ENCODE assay signal across 8 mouse cellular contexts in genomic region chr4:10874718-10875121, GRCm38 (mm10). TPM values are rescaled to one million over a fixed set of nuclear protein-coding genes. Genes with fewer than 3 reads are reported as not detected.
DNase-seq lines count a peak whose midpoint lies in the region; ATAC-seq and TF ChIP-seq lines count a peak whose summit lies in the region.

No protein-coding gene starts in this region.

- peaks cover 12% of the 10 kb centered on the region for H3K4me1 ChIP-seq in embryonic facial prominence, embryonic 10.5 days
- H3K4me1 ChIP-seq in kidney, postnatal 0 days (replicated peaks; ENCODE audit: insufficient read depth, low read length): no peaks in the 10 kb centered on the region; the same call in 1 of the 2 replicates
- peaks cover 7% of the 10 kb centered on the region for H3K4me1 ChIP-seq in liver, postnatal 0 days (ENCODE audit: insufficient read depth)
- H3K4me1 ChIP-seq in neural tube, embryonic 13.5 days (replicated peaks): peaks cover 23% of the 10 kb centered on the region

- TF ChIP-seq CTCF in kidney, postnatal 0 days (IDR thresholded peaks at IDR 0.05; ENCODE audit: low read depth): no peak
- TF ChIP-seq CTCF in liver, postnatal 0 days (IDR thresholded peaks at IDR 0.05; ENCODE audit: low read depth): no peak

- peak overlapping the region; percentile 96 for H3K27ac ChIP-seq in embryonic facial prominence, embryonic 10.5 days (replicated peaks)
- peak overlapping the region; percentile 99 for H3K27ac ChIP-seq in kidney, postnatal 0 days
- H3K27ac ChIP-seq in liver, postnatal 0 days (ENCODE audit: low read depth): peak overlapping the region; percentile 99
- H3K27ac ChIP-seq in neural tube, embryonic 13.5 days (replicated peaks): peak overlapping the region; percentile 99

- ATAC-seq in kidney, postnatal 0 days (replicated peaks; ENCODE audit: low FRiP score, low read depth): peak; percentile 85
- ATAC-seq in liver, postnatal 0 days: peak; percentile 72
- peak; percentile 80 for ATAC-seq in neural tube, embryonic 13.5 days (ENCODE audit: low read depth)

- peak overlapping the region; percentile 69 for H3K4me2 ChIP-seq in kidney, postnatal 0 days (ENCODE audit: low read length)
- peak overlapping the region; percentile 82 for H3K4me2 ChIP-seq in liver, postnatal 0 days (ENCODE audit: low read depth, low read length)
- peak overlapping the region; percentile 63 for H3K4me2 ChIP-seq in neural tube, embryonic 13.5 days

- peak overlapping the region; percentile 91 for H3K9ac ChIP-seq in kidney, postnatal 0 days (ENCODE audit: low read depth, low read length)
- peak overlapping the region; percentile 94 for H3K9ac ChIP-seq in liver, postnatal 0 days (replicated peaks)
- peak overlapping the region; percentile 94 for H3K9ac ChIP-seq in neural tube, embryonic 13.5 days

- peaks cover 6% of the 10 kb centered on the region for H3K36me3 ChIP-seq in embryonic facial prominence, embryonic 10.5 days (replicated peaks)
- H3K36me3 ChIP-seq in kidney, postnatal 0 days (ENCODE audit: insufficient read depth, low read length): 0 out of 2 replicates have a peak, but pooled peaks cover 3% of the 10 kb centered on the region
- no peaks in the 10 kb centered on the region for H3K36me3 ChIP-seq in liver, postnatal 0 days (replicated peaks; ENCODE audit: insufficient read depth, low read length)
- H3K36me3 ChIP-seq in neural tube, embryonic 13.5 days: no peaks in the 10 kb centered on the region

- no peak for TF ChIP-seq EP300 in liver, postnatal 0 days (IDR thresholded peaks at IDR 0.05; ENCODE audit: low read depth)

- peak overlapping the region; percentile 90 for H3K4me3 ChIP-seq in embryonic facial prominence, embryonic 10.5 days
- H3K4me3 ChIP-seq in kidney, postnatal 0 days (replicated peaks; ENCODE audit: low read depth, low read length): peak overlapping the region; percentile 86
- H3K4me3 ChIP-seq in liver, postnatal 0 days (ENCODE audit: low read depth, low read length): peak overlapping the region; percentile 95
- peak overlapping the region; percentile 64 for H3K4me3 ChIP-seq in neural tube, embryonic 13.5 days

- DNase-seq in CD8-positive naive resting alpha-beta T cell, adult 2 months (ENCODE audit: low read depth in 2 of 2, low spot score in 2 of 2): peak; percentile 20 to 30
- DNase-seq in ZHBTc4 (ENCODE audit: low read depth, low spot score): peak; percentile 54
- DNase-seq in embryonic facial prominence, embryonic 10.5 days (ENCODE audit: low spot score): no peak
- DNase-seq in heart, adult 9 months (ENCODE audit: low spot score in 2 of 2): peak; percentile 44 to 46
- peak; percentile 74 for DNase-seq in kidney, postnatal 0 days (ENCODE audit: low spot score)
- peak; percentile 74 for DNase-seq in liver, postnatal 0 days
- DNase-seq in urinary bladder, postnatal 36 days (ENCODE audit: low spot score in 2 of 2): peak; percentile 13 to 42

- H3K9me3 ChIP-seq in embryonic facial prominence, embryonic 10.5 days: no peaks in the 10 kb centered on the region
- no peaks in the 10 kb centered on the region for H3K9me3 ChIP-seq in kidney, postnatal 0 days (replicated peaks; ENCODE audit: low read length)
- H3K9me3 ChIP-seq in liver, postnatal 0 days (ENCODE audit: low read length): no peaks in the 10 kb centered on the region
- no peaks in the 10 kb centered on the region for H3K9me3 ChIP-seq in neural tube, embryonic 13.5 days

- WGBS in embryonic facial prominence, embryonic 10.5 days: under 1% methylated on average over 37 of the region's 37 CpGs
- WGBS in kidney, postnatal 0 days: under 1% methylated on average over 36 of the region's 37 CpGs
- under 1% methylated on average over 34 of the region's 37 CpGs for WGBS in liver, postnatal 0 days (ENCODE audit: insufficient replicate concordance)
- under 1% methylated on average over 37 of the region's 37 CpGs for WGBS in neural tube, embryonic 13.5 days

- no peaks in the 10 kb centered on the region for H3K27me3 ChIP-seq in embryonic facial prominence, embryonic 10.5 days (replicated peaks; ENCODE audit: low read depth, poor library complexity, severe bottlenecking)
- no peaks in the 10 kb centered on the region for H3K27me3 ChIP-seq in kidney, postnatal 0 days (ENCODE audit: insufficient read depth, low read length)
- H3K27me3 ChIP-seq in liver, postnatal 0 days (ENCODE audit: insufficient read depth, low read length): no peaks in the 10 kb centered on the region
- no peaks in the 10 kb centered on the region for H3K27me3 ChIP-seq in neural tube, embryonic 13.5 days

RNA-seq across cellular contexts. Expression of gene 2610301B20Rik, which starts 0.4 kb away (rescaled TPM):
- 30.8 and 32.4 TPM in 2 replicates for polyA plus RNA-seq in embryonic facial prominence, embryonic 10.5 days (2016; fragmentation: Nextera tagmentation; extraction: Ambion mirVana)
- 27.7 and 29.5 TPM in 2 replicates for polyA plus RNA-seq in kidney, postnatal 0 days (2015; fragmentation: Nextera tagmentation; extraction: Ambion mirVana)
- 5.9 and 6.1 TPM in 2 replicates for polyA plus RNA-seq in liver, postnatal 0 days (2015; fragmentation: Nextera tagmentation; extraction: Ambion mirVana)
- polyA plus RNA-seq in neural tube, embryonic 13.5 days (2015; fragmentation: Nextera tagmentation; extraction: Ambion mirVana): 40.6 and 45.8 TPM in 2 replicates
